Mouse (Mus musculus): ENCODE data around the gene Usp30. TPM values are rescaled to one million over a fixed set of nuclear protein-coding genes. Genes with fewer than 3 reads are reported as not detected.
A peak's percentile ranks its signal among the peaks of the same experiment; 100 is the strongest.

The Usp30 gene
- polyA plus RNA-seq, 1 experiment = 10.0 TPM

- Histone ChIP-seq H3K4me3 (ENCODE audit: insufficient read depth, low read length) (no peak overlapping the region), H3K4me1 (ENCODE audit: control insufficient read depth, insufficient read depth, low read length) (no peaks in the 10 kb centered on the region), H3K27ac (ENCODE audit: insufficient read depth, low read depth, low read length) (no peak overlapping the region)
- TF ChIP-seq CTCF (IDR thresholded peaks at IDR 0.05; ENCODE audit: low read depth, low read length) (no peak), POLR2A (IDR thresholded peaks at IDR 0.05; ENCODE audit: borderline replicate concordance, low read depth, low read length) (no peak)
Observed at GRCm38 (mm10) chr5:114040911-114041310, 24.4 kb upstream of the Usp30 start.

GRCm38 (mm10) chr5:114041327-114041930 lies 23.8 kb upstream of the Usp30 start:
- TF ChIP-seq POLR2A (IDR thresholded peaks at IDR 0.05; ENCODE audit: borderline replicate concordance, low read depth, low read length) = no peak
- no peak for TF ChIP-seq CTCF (IDR thresholded peaks at IDR 0.05; ENCODE audit: low read depth, low read length)

GRCm38 (mm10) chr5:114043800-114044199 lies 21.5 kb upstream of the Usp30 start:
- Histone ChIP-seq H3K4me3 (ENCODE audit: insufficient read depth, low read length) (no peak overlapping the region), H3K4me1 (ENCODE audit: control insufficient read depth, insufficient read depth, low read length) (no peaks in the 10 kb centered on the region), H3K27ac (ENCODE audit: insufficient read depth, low read depth, low read length) (no peak overlapping the region)
- TF ChIP-seq POLR2A (IDR thresholded peaks at IDR 0.05; ENCODE audit: borderline replicate concordance, low read depth, low read length) = no peak
- TF ChIP-seq CTCF (IDR thresholded peaks at IDR 0.05; ENCODE audit: low read depth, low read length) = no peak

More at GRCm38 (mm10) chr5:114041327-114041930, 23.8 kb upstream of the Usp30 start:
- Histone ChIP-seq H3K4me3 (ENCODE audit: insufficient read depth, low read length) (peak overlapping the region; percentile 12; the same call in 1 of the 2 replicates), H3K4me1 (ENCODE audit: control insufficient read depth, insufficient read depth, low read length) (no peaks in the 10 kb centered on the region), H3K27ac (ENCODE audit: insufficient read depth, low read depth, low read length) (no peak overlapping the region)

- H3K4me3 ChIP-seq (ENCODE audit: insufficient read depth, low read length) = no peak overlapping the region
- no peak overlapping the region for H3K27ac ChIP-seq (ENCODE audit: insufficient read depth, low read depth, low read length)
- TF ChIP-seq POLR2A (IDR thresholded peaks at IDR 0.05; ENCODE audit: borderline replicate concordance, low read depth, low read length) (no peak), CTCF (IDR thresholded peaks at IDR 0.05; ENCODE audit: low read depth, low read length) (no peak)
- no peaks in the 10 kb centered on the region for H3K4me1 ChIP-seq (ENCODE audit: control insufficient read depth, insufficient read depth, low read length)
Observed at GRCm38 (mm10) chr5:114045134-114045533, 20.1 kb upstream of the Usp30 start.

GRCm38 (mm10) chr5:114046151-114046550 lies 19.1 kb upstream of the Usp30 start:
- Histone ChIP-seq H3K4me3 (ENCODE audit: insufficient read depth, low read length) (no peak overlapping the region), H3K4me1 (ENCODE audit: control insufficient read depth, insufficient read depth, low read length) (no peaks in the 10 kb centered on the region), H3K27ac (ENCODE audit: insufficient read depth, low read depth, low read length) (no peak overlapping the region)
- no peak for TF ChIP-seq POLR2A (IDR thresholded peaks at IDR 0.05; ENCODE audit: borderline replicate concordance, low read depth, low read length)
- no peak for TF ChIP-seq CTCF (IDR thresholded peaks at IDR 0.05; ENCODE audit: low read depth, low read length)

- no peak overlapping the region for H3K27ac ChIP-seq (ENCODE audit: insufficient read depth, low read depth, low read length)
- TF ChIP-seq CTCF (IDR thresholded peaks at IDR 0.05; ENCODE audit: low read depth, low read length) (no peak), POLR2A (IDR thresholded peaks at IDR 0.05; ENCODE audit: borderline replicate concordance, low read depth, low read length) (no peak)
- H3K4me3 ChIP-seq (ENCODE audit: insufficient read depth, low read length) = no peak overlapping the region
- H3K4me1 ChIP-seq (ENCODE audit: control insufficient read depth, insufficient read depth, low read length) = no peaks in the 10 kb centered on the region
Observed at GRCm38 (mm10) chr5:114046604-114047003, 18.7 kb upstream of the Usp30 start.

GRCm38 (mm10) chr5:114047182-114047581 lies 18.1 kb upstream of the Usp30 start:
- Histone ChIP-seq H3K27ac (ENCODE audit: insufficient read depth, low read depth, low read length) (no peak overlapping the region), H3K4me3 (ENCODE audit: insufficient read depth, low read length) (no peak overlapping the region), H3K4me1 (ENCODE audit: control insufficient read depth, insufficient read depth, low read length) (no peaks in the 10 kb centered on the region)
- TF ChIP-seq CTCF (IDR thresholded peaks at IDR 0.05; ENCODE audit: low read depth, low read length) = no peak
- no peak for TF ChIP-seq POLR2A (IDR thresholded peaks at IDR 0.05; ENCODE audit: borderline replicate concordance, low read depth, low read length)

GRCm38 (mm10) chr5:114048731-114049308 lies 16.4 kb upstream of the Usp30 start:
- H3K4me1 ChIP-seq (ENCODE audit: control insufficient read depth, insufficient read depth, low read length) = peaks cover 6% of the 10 kb centered on the region
- H3K4me3 ChIP-seq (ENCODE audit: insufficient read depth, low read length) = no peak overlapping the region
- no peak for TF ChIP-seq POLR2A (IDR thresholded peaks at IDR 0.05; ENCODE audit: borderline replicate concordance, low read depth, low read length)
- no peak for TF ChIP-seq CTCF (IDR thresholded peaks at IDR 0.05; ENCODE audit: low read depth, low read length)
- H3K27ac ChIP-seq (ENCODE audit: insufficient read depth, low read depth, low read length) = no peak overlapping the region

- peak overlapping the region; percentile 19 for H3K4me3 ChIP-seq (ENCODE audit: insufficient read depth, low read length)
Observed at GRCm38 (mm10) chr5:114052246-114052761, 13.0 kb upstream of the Usp30 start.

GRCm38 (mm10) chr5:114057129-114057731 lies 8.0 kb upstream of the Usp30 start:
- H3K4me1 ChIP-seq (ENCODE audit: control insufficient read depth, insufficient read depth, low read length) = peaks cover 5% of the 10 kb centered on the region
- H3K4me3 ChIP-seq (ENCODE audit: insufficient read depth, low read length) = no peak overlapping the region
- TF ChIP-seq POLR2A (IDR thresholded peaks at IDR 0.05; ENCODE audit: borderline replicate concordance, low read depth, low read length) = no peak
- no peak for TF ChIP-seq CTCF (IDR thresholded peaks at IDR 0.05; ENCODE audit: low read depth, low read length)
- no peak overlapping the region for H3K27ac ChIP-seq (ENCODE audit: insufficient read depth, low read depth, low read length)

More at GRCm38 (mm10) chr5:114052246-114052761, 13.0 kb upstream of the Usp30 start:
- TF ChIP-seq POLR2A (IDR thresholded peaks at IDR 0.05; ENCODE audit: borderline replicate concordance, low read depth, low read length) (no peak), CTCF (IDR thresholded peaks at IDR 0.05; ENCODE audit: low read depth, low read length) (peak; percentile 96)
- Histone ChIP-seq H3K27ac (ENCODE audit: insufficient read depth, low read depth, low read length) (no peak overlapping the region), H3K4me1 (ENCODE audit: control insufficient read depth, insufficient read depth, low read length) (peaks cover 6% of the 10 kb centered on the region)

Data from bone marrow macrophage, adult 2 months (primary cell).